Mouse (Mus musculus): ENCODE results near the gene Acox2. TPM values are rescaled to one million over a fixed set of nuclear protein-coding genes. Genes with fewer than 3 reads are reported as not detected.

Gene Acox2
- total and polyA plus RNA-seq, 3 experiments = not detected

DNA sequence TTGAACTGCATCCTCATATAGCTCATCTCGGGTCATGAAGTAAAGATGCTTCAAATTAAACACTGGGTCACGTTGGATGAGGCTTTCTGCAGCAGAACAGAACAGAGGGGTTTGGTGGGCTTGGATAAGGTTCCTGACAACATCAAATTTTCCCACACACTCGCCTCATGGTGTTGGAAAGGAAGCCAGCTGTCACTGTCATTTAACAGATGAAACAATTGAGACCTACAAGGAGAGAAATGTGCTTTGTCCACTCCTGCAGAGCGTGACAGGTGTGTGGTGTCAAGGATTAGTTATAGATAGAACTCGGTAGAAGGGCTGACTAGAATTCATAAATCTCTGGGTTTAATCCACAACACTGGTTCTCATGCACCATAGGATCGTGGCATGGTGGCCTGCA lies 3.1 kb downstream of the Acox2 start:
- ATAC-seq (ENCODE audit: extremely low read depth, insufficient number of reproducible peaks, low FRiP score, poor library complexity, severe bottlenecking) (no peak), DNase-seq (ENCODE audit: low spot score) (no peak)
- H3K4me1 ChIP-seq (ENCODE audit: insufficient read depth, low read depth, low read length) = no peaks in the 10 kb centered on the region
- no peak overlapping the region for H3K4me3 ChIP-seq (ENCODE audit: low read depth, low read length)
- no peak for TF ChIP-seq GATA1 (IDR thresholded peaks at IDR 0.05; ENCODE audit: borderline replicate concordance, low read length)
- TF ChIP-seq GATA2 (IDR thresholded peaks at IDR 0.05; ENCODE audit: borderline replicate concordance, low read depth, low read length) = no peak
- TF ChIP-seq POLR2AphosphoS5 (IDR thresholded peaks at IDR 0.05; ENCODE audit: insufficient replicate concordance, low read depth, low read length) = no peak
- no peak for TF ChIP-seq TAL1 (conservative IDR thresholded peaks at IDR 0.05; ENCODE audit: low read depth, low read length)
- no peak for TF ChIP-seq CTCF (IDR thresholded peaks at IDR 0.05; ENCODE audit: low read depth, low read length)
- peaks cover 36% of the 10 kb centered on the region for H3K27me3 ChIP-seq (ENCODE audit: insufficient read depth, low read length)
- H3K36me3 ChIP-seq (replicated peaks) = no peaks in the 10 kb centered on the region
- H3K9me3 ChIP-seq (replicated peaks) = no peaks in the 10 kb centered on the region

DNA sequence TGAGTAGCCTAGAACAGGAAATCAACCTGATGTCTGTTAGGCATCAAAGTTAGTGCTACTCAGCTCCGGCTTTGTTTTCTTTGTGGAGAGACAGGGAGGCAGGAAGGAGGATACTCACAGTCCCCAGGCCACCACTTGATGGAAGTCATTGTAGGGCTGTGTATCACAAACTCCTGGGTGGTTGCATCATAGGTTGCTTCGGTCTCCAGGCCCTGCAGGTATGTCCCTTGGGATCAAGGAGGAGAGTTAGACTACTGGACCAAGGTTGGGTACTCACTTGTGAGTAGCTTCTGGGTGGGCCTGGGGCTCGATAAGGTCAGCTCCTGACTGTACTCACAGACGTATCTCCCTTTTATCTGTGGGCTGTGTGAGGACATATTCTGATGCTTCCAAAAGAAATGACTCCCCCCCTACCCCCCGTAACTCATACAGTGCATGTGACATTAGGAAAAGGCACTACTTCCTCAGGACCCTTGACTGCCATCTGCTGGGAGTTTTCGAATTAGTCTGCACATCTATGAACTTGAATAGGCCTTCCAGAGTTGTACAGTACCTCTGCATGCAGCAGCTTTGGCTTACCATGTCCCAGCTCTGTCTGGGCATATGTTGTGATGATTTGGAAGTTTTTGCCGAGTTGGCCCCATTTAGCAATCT lies 4.0 kb downstream of the Acox2 start:
- DNase-seq (ENCODE audit: low spot score) (no peak), ATAC-seq (ENCODE audit: extremely low read depth, insufficient number of reproducible peaks, low FRiP score, poor library complexity, severe bottlenecking) (no peak)
- no peaks in the 10 kb centered on the region for H3K9me3 ChIP-seq (replicated peaks)
- no peak overlapping the region for H3K4me3 ChIP-seq (ENCODE audit: low read depth, low read length)
- H3K4me1 ChIP-seq (ENCODE audit: insufficient read depth, low read depth, low read length) = no peaks in the 10 kb centered on the region
- no peaks in the 10 kb centered on the region for H3K36me3 ChIP-seq (replicated peaks)
- TF ChIP-seq GATA2 (IDR thresholded peaks at IDR 0.05; ENCODE audit: borderline replicate concordance, low read depth, low read length) = no peak
- H3K27me3 ChIP-seq (ENCODE audit: insufficient read depth, low read length) = peaks cover 37% of the 10 kb centered on the region

DNA sequence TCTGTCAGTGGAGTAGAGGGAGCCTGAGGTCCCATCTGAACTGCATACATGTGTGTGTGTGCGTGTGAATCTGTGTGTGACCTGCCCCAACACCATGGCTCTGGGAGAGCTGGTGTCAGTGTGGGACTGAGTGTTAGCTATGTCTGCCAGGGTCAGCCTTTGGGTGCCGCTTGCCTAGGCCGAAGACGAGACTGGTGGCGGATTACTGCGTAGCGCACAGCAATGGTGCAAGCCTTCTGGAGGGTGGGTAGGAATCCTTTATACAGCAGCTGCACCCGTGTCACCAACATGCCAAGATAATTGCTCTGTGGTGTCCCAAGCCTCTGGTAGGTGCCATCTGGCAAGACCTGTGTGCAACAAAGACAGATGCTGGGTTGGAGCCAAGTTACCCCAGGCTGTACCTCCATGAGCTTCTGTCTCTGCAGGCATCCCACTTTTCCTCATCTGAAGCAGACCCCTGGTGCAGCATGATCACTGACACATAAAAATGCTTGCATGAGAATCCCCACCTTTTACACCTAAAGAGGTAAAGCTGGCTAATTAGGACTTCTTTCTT lies 7.7 kb downstream of the Acox2 start:
- Histone ChIP-seq H3K36me3 (replicated peaks) (no peaks in the 10 kb centered on the region), H3K27me3 (ENCODE audit: insufficient read depth, low read length) (peaks cover 13% of the 10 kb centered on the region), H3K9me3 (replicated peaks) (no peaks in the 10 kb centered on the region), H3K4me1 (ENCODE audit: insufficient read depth, low read depth, low read length) (no peaks in the 10 kb centered on the region), H3K4me3 (ENCODE audit: low read depth, low read length) (no peak overlapping the region)
- ATAC-seq (ENCODE audit: extremely low read depth, insufficient number of reproducible peaks, low FRiP score, poor library complexity, severe bottlenecking) = no peak
- no peak for TF ChIP-seq GATA2 (IDR thresholded peaks at IDR 0.05; ENCODE audit: borderline replicate concordance, low read depth, low read length)
- TF ChIP-seq CTCF (IDR thresholded peaks at IDR 0.05; ENCODE audit: low read depth, low read length) = no peak
- TF ChIP-seq GATA1 (IDR thresholded peaks at IDR 0.05; ENCODE audit: borderline replicate concordance, low read length) = no peak
- no peak for TF ChIP-seq POLR2AphosphoS5 (IDR thresholded peaks at IDR 0.05; ENCODE audit: insufficient replicate concordance, low read depth, low read length)
- no peak for TF ChIP-seq TAL1 (conservative IDR thresholded peaks at IDR 0.05; ENCODE audit: low read depth, low read length)
- DNase-seq (ENCODE audit: low spot score) = no peak

DNA sequence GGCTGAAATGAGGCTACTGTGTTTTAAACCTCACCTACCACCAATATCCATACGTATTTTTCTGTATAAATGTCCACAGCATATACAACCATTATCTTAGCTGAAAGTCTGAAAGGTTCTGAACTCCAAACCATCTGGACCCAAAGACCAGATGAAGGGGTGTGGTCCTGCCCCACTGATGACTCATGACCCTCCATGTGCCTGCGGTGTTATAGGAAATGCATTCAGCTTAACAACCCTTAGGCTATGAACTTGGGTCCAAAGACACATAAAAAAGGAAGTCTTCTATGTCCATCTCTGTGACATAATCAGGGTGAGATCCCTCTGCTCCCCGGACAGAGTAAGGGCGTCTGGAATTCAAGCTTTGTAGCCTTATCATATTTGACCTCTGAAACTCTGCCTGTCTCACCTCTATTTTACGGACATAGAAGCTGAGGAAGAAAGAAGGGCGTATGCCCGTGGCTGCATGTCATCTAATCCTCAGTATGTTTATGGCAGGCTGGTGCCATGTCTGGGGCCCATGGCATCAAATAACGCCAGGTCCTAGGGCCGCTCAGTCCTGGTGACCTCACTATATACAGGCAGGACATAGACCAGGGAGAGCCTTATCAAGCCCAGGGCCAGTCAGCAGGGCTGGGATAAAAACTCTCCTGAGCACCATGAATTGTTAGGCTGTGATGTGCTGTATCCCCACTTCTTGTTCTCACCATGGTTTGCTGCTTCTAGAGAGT lies 8.8 kb downstream of the Acox2 start:
- Histone ChIP-seq H3K4me3 (ENCODE audit: low read depth, low read length) (no peak overlapping the region), H3K27me3 (ENCODE audit: insufficient read depth, low read length) (peaks cover 10% of the 10 kb centered on the region), H3K36me3 (replicated peaks) (no peaks in the 10 kb centered on the region), H3K9me3 (replicated peaks) (no peaks in the 10 kb centered on the region), H3K4me1 (ENCODE audit: insufficient read depth, low read depth, low read length) (no peaks in the 10 kb centered on the region)
- TF ChIP-seq CTCF (IDR thresholded peaks at IDR 0.05; ENCODE audit: low read depth, low read length) (no peak), GATA1 (IDR thresholded peaks at IDR 0.05; ENCODE audit: borderline replicate concordance, low read length) (no peak), TAL1 (conservative IDR thresholded peaks at IDR 0.05; ENCODE audit: low read depth, low read length) (no peak), POLR2AphosphoS5 (IDR thresholded peaks at IDR 0.05; ENCODE audit: insufficient replicate concordance, low read depth, low read length) (no peak), GATA2 (IDR thresholded peaks at IDR 0.05; ENCODE audit: borderline replicate concordance, low read depth, low read length) (no peak)
- DNase-seq (ENCODE audit: low spot score) (no peak), ATAC-seq (ENCODE audit: extremely low read depth, insufficient number of reproducible peaks, low FRiP score, poor library complexity, severe bottlenecking) (no peak)

DNA sequence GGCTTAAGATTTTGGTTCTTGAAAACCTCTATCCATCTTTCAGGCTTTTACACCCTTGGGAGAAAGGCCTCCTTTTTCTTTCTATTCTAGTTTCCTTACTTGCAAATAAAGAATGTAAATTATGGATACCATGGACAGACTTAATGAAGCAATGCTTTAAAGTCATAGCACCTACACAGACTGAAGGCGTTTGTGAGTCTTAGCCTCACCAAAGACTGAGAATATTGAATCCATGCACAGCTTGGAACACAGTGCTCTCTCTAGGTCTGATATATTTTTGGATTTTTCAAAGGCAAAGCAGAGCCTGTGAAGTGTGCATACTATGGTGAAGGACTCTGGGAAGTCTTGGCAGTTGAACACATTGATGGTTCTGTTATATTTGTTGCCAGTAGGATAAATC lies 9.9 kb downstream of the Acox2 start:
- H3K36me3 ChIP-seq (replicated peaks) = no peaks in the 10 kb centered on the region
- TF ChIP-seq CTCF (IDR thresholded peaks at IDR 0.05; ENCODE audit: low read depth, low read length) (no peak), GATA1 (IDR thresholded peaks at IDR 0.05; ENCODE audit: borderline replicate concordance, low read length) (no peak), GATA2 (IDR thresholded peaks at IDR 0.05; ENCODE audit: borderline replicate concordance, low read depth, low read length) (no peak)
- ATAC-seq (ENCODE audit: extremely low read depth, insufficient number of reproducible peaks, low FRiP score, poor library complexity, severe bottlenecking) = no peak
- H3K9me3 ChIP-seq (replicated peaks) = no peaks in the 10 kb centered on the region
- no peaks in the 10 kb centered on the region for H3K4me1 ChIP-seq (ENCODE audit: insufficient read depth, low read depth, low read length)
- peaks cover 10% of the 10 kb centered on the region for H3K27me3 ChIP-seq (ENCODE audit: insufficient read depth, low read length)
- DNase-seq (ENCODE audit: low spot score) = no peak
- H3K4me3 ChIP-seq (ENCODE audit: low read depth, low read length) = no peak overlapping the region

DNA sequence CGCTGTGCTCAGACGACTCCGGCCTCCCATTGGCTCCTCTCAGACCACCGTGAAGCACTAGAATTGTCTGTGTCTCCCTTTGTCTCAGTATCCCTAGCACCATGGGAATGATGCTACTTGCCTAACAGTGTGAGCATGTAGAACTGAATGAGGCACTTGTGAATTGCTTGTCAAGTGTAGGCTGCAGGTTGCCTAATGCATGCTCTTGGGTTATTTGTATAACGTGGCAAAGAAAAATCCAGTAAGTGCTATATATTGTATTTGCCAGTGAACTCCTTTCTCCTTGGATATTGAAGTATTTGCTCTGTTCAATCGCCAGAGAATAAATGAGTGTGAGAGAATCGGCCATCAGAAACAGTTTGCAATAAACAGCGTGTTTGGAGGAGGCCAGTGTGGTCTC lies 12.3 kb downstream of the Acox2 start:
- no peak for DNase-seq (ENCODE audit: low spot score)
- H3K36me3 ChIP-seq (replicated peaks) = no peaks in the 10 kb centered on the region
- peaks cover 14% of the 10 kb centered on the region for H3K27me3 ChIP-seq (ENCODE audit: insufficient read depth, low read length)
- H3K4me3 ChIP-seq (ENCODE audit: low read depth, low read length) = no peak overlapping the region
- no peak for TF ChIP-seq TAL1 (conservative IDR thresholded peaks at IDR 0.05; ENCODE audit: low read depth, low read length)
- no peak for TF ChIP-seq GATA1 (IDR thresholded peaks at IDR 0.05; ENCODE audit: borderline replicate concordance, low read length)
- no peak for TF ChIP-seq CTCF (IDR thresholded peaks at IDR 0.05; ENCODE audit: low read depth, low read length)
- TF ChIP-seq POLR2AphosphoS5 (IDR thresholded peaks at IDR 0.05; ENCODE audit: insufficient replicate concordance, low read depth, low read length) = no peak
- no peak for TF ChIP-seq GATA2 (IDR thresholded peaks at IDR 0.05; ENCODE audit: borderline replicate concordance, low read depth, low read length)
- H3K9me3 ChIP-seq (replicated peaks) = no peaks in the 10 kb centered on the region
- no peak for ATAC-seq (ENCODE audit: extremely low read depth, insufficient number of reproducible peaks, low FRiP score, poor library complexity, severe bottlenecking)
- H3K4me1 ChIP-seq (ENCODE audit: insufficient read depth, low read depth, low read length) = no peaks in the 10 kb centered on the region
